Mouse (Mus musculus): ENCODE data around the gene Tap1.

DNA sequence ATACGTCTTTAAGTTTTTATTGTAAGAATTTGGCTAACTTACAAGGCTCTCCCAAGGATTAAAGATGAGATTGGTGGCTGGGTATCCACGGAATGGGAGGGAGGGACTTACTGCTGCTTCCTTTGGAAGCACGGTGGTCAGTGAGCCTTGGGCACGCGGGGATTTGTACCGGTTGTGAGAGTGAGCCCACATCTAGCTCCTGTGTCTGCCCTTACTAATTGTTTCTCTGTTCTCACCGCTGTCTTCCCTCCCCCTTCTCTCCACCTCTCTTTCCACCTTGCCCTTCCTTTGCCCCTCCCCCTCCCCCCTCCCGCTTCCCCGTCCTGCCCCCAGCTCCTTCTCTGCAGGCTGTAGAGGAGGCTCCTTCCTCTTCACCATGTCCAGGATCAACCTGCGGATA lies 21.1 kb downstream of the Tap1 start:
- TF ChIP-seq POLR2A (IDR thresholded peaks at IDR 0.05; ENCODE audit: borderline replicate concordance, extremely low read depth, insufficient read depth, insufficient read length, poor library complexity, severe bottlenecking): no peak
- TF ChIP-seq CTCF (IDR thresholded peaks at IDR 0.05; ENCODE audit: borderline replicate concordance, extremely low read depth, insufficient read depth, insufficient read length): no peak

Data from brain, embryonic 14.5 days (tissue).